Mouse (Mus musculus) kidney, adult 2 months (tissue): ENCODE measurements at regions not wholly inside any gene's neighbourhood (a gene's known extent, or its start where the extent isn't known, plus 50 kb on each side); places are given as distances from the start of the nearest gene placed in this dataset.

ENCODE experiments used
- CTCF ChIP-seq: fragments of 200-500 bp; conservative IDR thresholded peaks from 2 replicates; pipeline ENCODE4 v1.5.1; 2011; ENCODE audit warnings: low read depth, mild to moderate bottlenecking, control low read depth, low read length, moderate library complexity, mixed read lengths; ENCODE audit not compliant: insufficient read depth, insufficient read length
- POLR2A ChIP-seq: fragments of 200-500 bp; IDR thresholded peaks from one replicate; pipeline ENCODE4 v1.6.1; 2011; ENCODE audit warnings: low read depth, low read length, control low read depth

DNA sequence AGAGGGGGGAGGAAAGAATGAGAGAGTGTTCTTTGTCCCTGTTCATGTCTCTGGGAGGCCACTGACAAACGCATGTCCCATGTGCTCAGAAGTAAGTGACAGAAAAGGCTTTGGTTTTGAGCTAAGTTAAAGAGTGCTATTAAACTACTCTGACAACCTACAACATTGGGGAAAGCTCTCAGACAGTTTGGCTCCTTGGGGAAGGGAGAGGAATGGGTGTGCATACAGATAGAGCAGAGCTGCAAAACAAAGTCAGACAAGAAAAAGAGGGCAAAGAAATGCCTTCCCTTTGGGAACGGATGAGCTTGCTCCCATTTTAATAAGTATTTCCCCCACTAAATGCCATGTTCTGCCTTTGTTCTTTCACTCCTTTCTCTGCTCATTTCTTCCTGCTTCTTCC, 94.0 kb downstream of the Ehf start:
- TF ChIP-seq CTCF (no peak), POLR2A (no peak)
